Mouse (Mus musculus): ENCODE measurements around the gene Fam169a.

DNA sequence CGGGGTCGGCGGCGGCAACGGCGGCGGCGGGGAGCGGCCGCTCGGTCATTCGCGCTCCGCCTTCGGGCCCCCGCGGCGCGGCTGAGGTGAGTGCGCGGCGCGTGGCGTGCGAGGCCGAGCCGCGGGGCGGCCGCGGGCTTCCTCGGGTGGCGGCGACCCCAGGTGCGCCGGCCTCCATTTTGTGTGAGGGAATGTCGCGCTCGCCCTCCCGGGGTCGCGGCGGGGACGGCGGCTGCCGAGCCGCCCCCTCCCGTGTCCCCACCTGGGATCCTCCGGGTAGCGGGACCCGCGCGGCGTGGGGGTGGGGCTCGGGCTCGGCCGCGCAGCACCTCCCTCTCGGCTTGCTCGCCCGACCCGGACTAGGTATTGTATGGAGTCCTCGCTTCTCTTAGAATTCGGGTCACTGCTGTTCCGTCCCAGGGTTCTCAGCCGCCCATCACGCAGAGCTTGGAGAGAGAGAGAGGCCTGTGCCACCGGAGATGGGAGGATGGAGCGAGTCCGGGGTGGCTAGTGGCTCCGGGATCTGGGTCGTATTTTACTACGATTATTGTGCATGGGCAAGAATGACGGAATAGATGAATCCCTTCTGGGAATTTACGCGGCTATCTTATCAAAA, 4.6 kb downstream of the Fam169a start:
- no peak for TF ChIP-seq CTCF (IDR thresholded peaks at IDR 0.05; ENCODE audit: low read depth)
- no peak for TF ChIP-seq EP300 (IDR thresholded peaks at IDR 0.05; ENCODE audit: low read depth)
